Mouse (Mus musculus) midbrain, embryonic 15.5 days (tissue): Measurements from ENCODE around the gene Wnt4. TPM values are rescaled to one million over a fixed set of nuclear protein-coding genes. Genes with fewer than 3 reads are reported as not detected.
A peak's percentile ranks its signal among the peaks of the same experiment; 100 is the strongest.

ENCODE experiments used
- ATAC-seq: fragments of 200-750 bp; cut with Nextera tagmentation; replicated peaks from 2 replicates; pipeline ENCODE4 v1.8.0; 2017; ENCODE audit warnings: moderate TSS enrichment
- H3K27ac ChIP-seq: fragments of 300-500 bp; sonication (generic); 2 replicates; pipeline ENCODE4 v1.5.1; 2015; ENCODE audit warnings: mild to moderate bottlenecking, inconsistent platforms
- H3K27me3 ChIP-seq: fragments of 300-500 bp; sonication (generic); replicated peaks from 2 replicates; pipeline ENCODE4 v1.6.1; 2015; ENCODE audit warnings: inconsistent platforms
- H3K36me3 ChIP-seq: fragments of 300-500 bp; sonication (generic); replicated peaks from 2 replicates; pipeline ENCODE4 v1.6.1; 2015; ENCODE audit warnings: inconsistent platforms
- H3K4me1 ChIP-seq: fragments of 300-500 bp; sonication (generic); 2 replicates; pipeline ENCODE4 v1.6.1; 2015; ENCODE audit warnings: inconsistent platforms
- H3K4me2 ChIP-seq: fragments of 300-500 bp; sonication (generic); 2 replicates; pipeline ENCODE4 v1.6.1; 2015; ENCODE audit warnings: inconsistent platforms, mild to moderate bottlenecking, moderate library complexity
- H3K4me3 ChIP-seq: fragments of 300-500 bp; sonication (generic); 2 replicates; pipeline ENCODE4 v1.5.1; 2015; ENCODE audit warnings: mild to moderate bottlenecking, inconsistent platforms
- H3K9ac ChIP-seq: fragments of 300-500 bp; sonication (generic); 2 replicates; pipeline ENCODE4 v1.6.1; 2015; ENCODE audit warnings: mild to moderate bottlenecking, inconsistent platforms
- H3K9me3 ChIP-seq: fragments of 300-500 bp; sonication (generic); 2 replicates; pipeline ENCODE4 v1.6.1; 2016; ENCODE audit warnings: inconsistent platforms
- WGBS: fragments of 180-500 bp; shearing (Covaris S2); methylation state at CpG from one replicate; pipeline ENCODE4 v1.1.7; 2015; ENCODE audit warnings: mixed read lengths; 5-methylcytosine and 5-hydroxymethylcytosine counted together
- polyA plus RNA-seq: library from polyadenylated mRNA; unstranded; fragments of >200 nt; fragmentation: Nextera tagmentation; extraction: Ambion mirVana; gene quantifications from 2 replicates; pipeline ENCODE4 v1.2.1, GENCODE M21; 2015

Wnt4 gene
- polyA plus RNA-seq, 1 experiment from 2014 or later: 3.4 TPM

GRCm38 (mm10) chr4:137298406-137298805 is 21.1 kb downstream of the Wnt4 start:
- Histone ChIP-seq H3K9me3 (no peaks in the 10 kb centered on the region), H3K27me3 (no peaks in the 10 kb centered on the region), H3K4me1 (0 out of 2 replicates have a peak, but pooled peaks cover 7% of the 10 kb centered on the region), H3K27ac (no peak overlapping the region), H3K4me2 (no peak overlapping the region), H3K9ac (no peak overlapping the region), H3K4me3 (no peak overlapping the region), H3K36me3 (no peaks in the 10 kb centered on the region)
- no peak for ATAC-seq
- 79% methylated on average over 8 of the region's 8 CpGs for WGBS

GRCm38 (mm10) chr4:137300227-137300626 is 22.9 kb downstream of the Wnt4 start:
- Histone ChIP-seq H3K9me3 (no peaks in the 10 kb centered on the region), H3K4me2 (no peak overlapping the region), H3K36me3 (no peaks in the 10 kb centered on the region), H3K27me3 (no peaks in the 10 kb centered on the region), H3K9ac (no peak overlapping the region), H3K4me1 (0 out of 2 replicates have a peak, but pooled peaks cover 7% of the 10 kb centered on the region), H3K27ac (no peak overlapping the region), H3K4me3 (no peak overlapping the region)
- no peak for ATAC-seq
- 95% methylated on average over 13 of the region's 13 CpGs for WGBS

GRCm38 (mm10) chr4:137301635-137302034 is 24.3 kb downstream of the Wnt4 start:
- Histone ChIP-seq H3K4me3 (no peak overlapping the region), H3K4me1 (0 out of 2 replicates have a peak, but pooled peaks cover 11% of the 10 kb centered on the region), H3K9ac (no peak overlapping the region), H3K4me2 (no peak overlapping the region), H3K36me3 (no peaks in the 10 kb centered on the region), H3K27ac (no peak overlapping the region), H3K27me3 (no peaks in the 10 kb centered on the region), H3K9me3 (no peaks in the 10 kb centered on the region)
- WGBS: 50% methylated on average over 16 of the region's 16 CpGs
- no peak for ATAC-seq

- Histone ChIP-seq H3K27ac (no peak overlapping the region), H3K27me3 (no peaks in the 10 kb centered on the region), H3K4me2 (no peak overlapping the region), H3K4me1 (0 out of 2 replicates have a peak, but pooled peaks cover 15% of the 10 kb centered on the region), H3K9ac (no peak overlapping the region), H3K9me3 (no peaks in the 10 kb centered on the region), H3K36me3 (no peaks in the 10 kb centered on the region), H3K4me3 (no peak overlapping the region)
- WGBS: 93% methylated on average over 7 of the region's 7 CpGs
- no peak for ATAC-seq
Observed at GRCm38 (mm10) chr4:137304106-137304505, 26.8 kb downstream of the Wnt4 start.

GRCm38 (mm10) chr4:137305066-137305465 is 27.8 kb downstream of the Wnt4 start:
- Histone ChIP-seq H3K9me3 (no peaks in the 10 kb centered on the region), H3K36me3 (no peaks in the 10 kb centered on the region), H3K4me1 (0 out of 2 replicates have a peak, but pooled peaks cover 15% of the 10 kb centered on the region), H3K27me3 (no peaks in the 10 kb centered on the region), H3K9ac (no peak overlapping the region), H3K4me3 (no peak overlapping the region), H3K4me2 (no peak overlapping the region), H3K27ac (no peak overlapping the region)
- 89% methylated on average over 7 of the region's 7 CpGs for WGBS
- ATAC-seq: no peak

GRCm38 (mm10) chr4:137305831-137306576 is 28.7 kb downstream of the Wnt4 start:
- Histone ChIP-seq H3K36me3 (no peaks in the 10 kb centered on the region), H3K4me2 (no peak overlapping the region), H3K27ac (no peak overlapping the region), H3K9ac (no peak overlapping the region), H3K4me1 (0 out of 2 replicates have a peak, but pooled peaks cover 15% of the 10 kb centered on the region), H3K4me3 (no peak overlapping the region), H3K27me3 (no peaks in the 10 kb centered on the region), H3K9me3 (no peaks in the 10 kb centered on the region)
- 64% methylated on average over 13 of the region's 13 CpGs for WGBS
- ATAC-seq: no peak

- H3K36me3 ChIP-seq: no peaks in the 10 kb centered on the region
- H3K27me3 ChIP-seq: no peaks in the 10 kb centered on the region
- H3K9me3 ChIP-seq: no peaks in the 10 kb centered on the region
- WGBS: 59% methylated on average over 8 of the region's 8 CpGs
- no peak overlapping the region for H3K27ac ChIP-seq
- no peak overlapping the region for H3K9ac ChIP-seq
- 0 out of 2 replicates have a peak, but pooled peaks cover 13% of the 10 kb centered on the region for H3K4me1 ChIP-seq
- no peak overlapping the region for H3K4me2 ChIP-seq
- H3K4me3 ChIP-seq: no peak overlapping the region
- no peak for ATAC-seq
Observed at GRCm38 (mm10) chr4:137306577-137306888, 29.2 kb downstream of the Wnt4 start.

GRCm38 (mm10) chr4:137306991-137307706 is 29.9 kb downstream of the Wnt4 start:
- H3K4me3 ChIP-seq: no peak overlapping the region
- 0 out of 2 replicates have a peak, but pooled peaks cover 8% of the 10 kb centered on the region for H3K4me1 ChIP-seq
- H3K27me3 ChIP-seq: no peaks in the 10 kb centered on the region
- H3K36me3 ChIP-seq: no peaks in the 10 kb centered on the region
- H3K9ac ChIP-seq: no peak overlapping the region
- 73% methylated on average over 19 of the region's 19 CpGs for WGBS
- no peak overlapping the region for H3K4me2 ChIP-seq
- no peak overlapping the region for H3K27ac ChIP-seq
- no peak for ATAC-seq
- H3K9me3 ChIP-seq: no peaks in the 10 kb centered on the region

- no peak overlapping the region for H3K9ac ChIP-seq
- ATAC-seq: no peak
- 47% methylated on average over 5 of the region's 5 CpGs for WGBS
Observed at GRCm38 (mm10) chr4:137308377-137308776, 31.1 kb downstream of the Wnt4 start.

GRCm38 (mm10) chr4:137313511-137313910 is 36.2 kb downstream of the Wnt4 start:
- Histone ChIP-seq H3K4me1 (no peaks in the 10 kb centered on the region), H3K4me2 (no peak overlapping the region), H3K9me3 (no peaks in the 10 kb centered on the region), H3K27ac (no peak overlapping the region), H3K36me3 (no peaks in the 10 kb centered on the region), H3K4me3 (no peak overlapping the region), H3K9ac (no peak overlapping the region), H3K27me3 (no peaks in the 10 kb centered on the region)
- no peak for ATAC-seq
- WGBS: 53% methylated on average over 2 of the region's 2 CpGs

More at GRCm38 (mm10) chr4:137308377-137308776, 31.1 kb downstream of the Wnt4 start:
- H3K27me3 ChIP-seq: no peaks in the 10 kb centered on the region
- H3K27ac ChIP-seq: no peak overlapping the region
- no peak overlapping the region for H3K4me2 ChIP-seq
- no peaks in the 10 kb centered on the region for H3K9me3 ChIP-seq
- 0 out of 2 replicates have a peak, but pooled peaks cover 8% of the 10 kb centered on the region for H3K4me1 ChIP-seq
- no peak overlapping the region for H3K4me3 ChIP-seq
- no peaks in the 10 kb centered on the region for H3K36me3 ChIP-seq

- Histone ChIP-seq H3K27me3 (no peaks in the 10 kb centered on the region), H3K36me3 (peaks cover 7% of the 10 kb centered on the region; the same call in 1 of the 2 replicates), H3K9me3 (no peaks in the 10 kb centered on the region), H3K4me2 (no peak overlapping the region), H3K4me3 (no peak overlapping the region), H3K4me1 (no peaks in the 10 kb centered on the region), H3K9ac (no peak overlapping the region), H3K27ac (no peak overlapping the region)
- WGBS: 78% methylated on average over 6 of the region's 6 CpGs
- no peak for ATAC-seq
Observed at GRCm38 (mm10) chr4:137314561-137314960, 37.3 kb downstream of the Wnt4 start.

- Histone ChIP-seq H3K36me3 (peaks cover 9% of the 10 kb centered on the region; the same call in 1 of the 2 replicates), H3K4me1 (no peaks in the 10 kb centered on the region), H3K27me3 (no peaks in the 10 kb centered on the region), H3K4me2 (no peak overlapping the region), H3K9ac (no peak overlapping the region), H3K27ac (no peak overlapping the region), H3K4me3 (no peak overlapping the region), H3K9me3 (no peaks in the 10 kb centered on the region)
- 77% methylated on average over 2 of the region's 2 CpGs for WGBS
- 0 out of 2 replicates have a peak, but pooled peaks have one; percentile 12 for ATAC-seq
Observed at GRCm38 (mm10) chr4:137315061-137315460, 37.8 kb downstream of the Wnt4 start.
